Mouse (Mus musculus): ENCODE data around the gene Gm43517.

GRCm38 (mm10) chr12:49381031-49381525 is 3.9 kb upstream of the Gm43517 start:
- no peak for TF ChIP-seq CTCF (conservative IDR thresholded peaks at IDR 0.05; ENCODE audit: insufficient read depth, insufficient read length, low read depth, low read length)
- no peak for TF ChIP-seq POLR2A (IDR thresholded peaks at IDR 0.05; ENCODE audit: low read depth, low read length)
